Mouse (Mus musculus) bone marrow macrophage, adult 2 months (primary cell): Measurements from ENCODE around the gene Cxcr1.

Source experiments
- CTCF ChIP-seq: IDR thresholded peaks from 2 replicates; pipeline ENCODE4 v1.5.1; 2012; ENCODE audit warnings: low read depth, mild to moderate bottlenecking, low read length, moderate library complexity
- POLR2A ChIP-seq: IDR thresholded peaks from 2 replicates; pipeline ENCODE4 v1.6.1; 2012; ENCODE audit warnings: mild to moderate bottlenecking, low read depth, low read length, borderline replicate concordance

- TF ChIP-seq POLR2A, result no peak
- no peak for TF ChIP-seq CTCF
Measured at GRCm38 (mm10) chr1:74150101-74150500, 44.3 kb downstream of the Cxcr1 start.
